Mouse (Mus musculus) liver, postnatal 0 days (tissue): Measurements from ENCODE around the gene Gm29094.

Experiments used
- CTCF ChIP-seq: sonication (generic); IDR thresholded peaks from 2 replicates; pipeline ENCODE4 v1.5.1; 2016; ENCODE audit warnings: antibody characterized with exemption, low read depth
- EP300 ChIP-seq: IDR thresholded peaks from 2 replicates; pipeline ENCODE4 v1.6.1; 2016; ENCODE audit warnings: antibody characterized with exemption, low read depth, mild to moderate bottlenecking

DNA sequence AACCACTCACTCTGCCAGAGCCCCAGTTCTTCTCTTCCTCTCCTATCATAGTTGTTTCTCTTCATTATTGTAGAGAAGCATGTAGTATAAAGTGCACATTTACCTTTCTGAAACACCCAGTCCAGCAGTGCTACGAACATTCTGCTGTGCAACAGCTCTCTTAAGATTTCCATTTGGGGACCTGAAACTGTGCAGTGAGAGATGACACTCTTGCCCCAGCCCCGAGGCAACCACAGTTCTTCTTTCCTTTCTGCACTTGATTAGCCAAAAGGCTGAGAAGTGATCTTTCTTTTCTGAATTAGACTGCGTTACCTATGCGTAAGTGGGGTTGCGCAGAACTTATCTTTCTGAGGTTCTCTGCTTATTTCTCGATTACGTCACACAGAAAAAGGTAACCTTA lies 28.9 kb downstream of the Gm29094 start:
- TF ChIP-seq CTCF (no peak), EP300 (no peak)
